Mouse (Mus musculus): ENCODE results near the gene Tgm6. TPM values are rescaled to one million over a fixed set of nuclear protein-coding genes. Genes with fewer than 3 reads are reported as not detected.

The Tgm6 gene
- polyA plus RNA-seq, 1 experiment from 2014 or later, result not detected

DNA sequence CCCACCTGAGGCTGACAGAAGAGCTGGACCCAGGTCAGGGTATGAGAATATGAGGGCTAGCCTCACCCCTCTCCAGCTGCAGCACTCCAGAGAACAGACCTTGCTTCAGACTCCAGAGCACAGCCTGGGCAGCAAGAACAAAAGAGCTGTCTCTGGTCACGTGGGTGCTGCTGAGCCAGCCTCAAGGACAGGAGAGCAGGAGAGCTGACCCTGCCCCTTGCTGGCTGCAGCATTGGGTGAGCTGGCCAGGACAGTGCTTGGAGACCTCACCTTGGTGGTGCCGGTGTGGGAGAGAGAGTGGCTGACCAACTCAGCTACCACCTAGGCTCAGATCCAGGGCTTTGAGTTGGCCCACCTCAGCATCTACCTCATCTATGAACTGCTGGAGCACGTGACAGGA is 43.0 kb downstream of the Tgm6 start:
- no peak overlapping the region for H3K9ac ChIP-seq
- H3K36me3 ChIP-seq, result no peaks in the 10 kb centered on the region
- ATAC-seq, result no peak
- H3K4me1 ChIP-seq (replicated peaks), result no peaks in the 10 kb centered on the region
- H3K9me3 ChIP-seq, result no peaks in the 10 kb centered on the region
- H3K27me3 ChIP-seq (replicated peaks), result no peaks in the 10 kb centered on the region
- no peak overlapping the region for H3K4me3 ChIP-seq (replicated peaks)
- no peak overlapping the region for H3K27ac ChIP-seq
- no peak overlapping the region for H3K4me2 ChIP-seq (replicated peaks)
- 81% methylated on average over 3 of the region's 3 CpGs for WGBS

DNA sequence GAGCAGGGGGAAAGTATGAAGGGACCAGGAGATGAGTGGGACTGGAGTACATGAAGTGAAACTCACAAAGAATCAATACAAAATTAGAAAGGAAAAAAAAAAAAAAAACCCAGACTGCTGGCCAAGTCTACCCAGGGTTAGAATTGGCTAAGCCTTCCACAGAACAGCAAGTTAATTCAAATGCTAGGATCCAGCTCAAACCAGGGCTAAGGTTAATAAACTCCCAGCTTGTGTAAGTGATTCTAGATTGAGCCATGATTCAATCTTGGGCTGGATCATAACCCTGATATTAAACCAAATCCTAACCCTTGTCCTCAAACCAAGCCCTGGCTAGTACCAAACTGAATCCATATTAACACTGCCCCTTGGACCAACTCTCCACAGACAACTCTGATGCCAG is 43.6 kb downstream of the Tgm6 start:
- no peak for ATAC-seq
- Histone ChIP-seq H3K36me3 (no peaks in the 10 kb centered on the region), H3K4me1 (replicated peaks) (no peaks in the 10 kb centered on the region), H3K27me3 (replicated peaks) (no peaks in the 10 kb centered on the region), H3K9ac (no peak overlapping the region), H3K27ac (no peak overlapping the region), H3K9me3 (no peaks in the 10 kb centered on the region), H3K4me3 (replicated peaks) (no peak overlapping the region), H3K4me2 (replicated peaks) (no peak overlapping the region)

GRCm38 (mm10) chr2:130157231-130158087 is 45.2 kb downstream of the Tgm6 start:
- H3K9ac ChIP-seq, result no peak overlapping the region
- no peaks in the 10 kb centered on the region for H3K9me3 ChIP-seq
- 74% methylated on average over 14 of the region's 14 CpGs for WGBS
- no peak overlapping the region for H3K4me2 ChIP-seq (replicated peaks)
- no peak for ATAC-seq
- H3K27ac ChIP-seq, result no peak overlapping the region
- no peaks in the 10 kb centered on the region for H3K4me1 ChIP-seq (replicated peaks)
- no peaks in the 10 kb centered on the region for H3K36me3 ChIP-seq
- H3K27me3 ChIP-seq (replicated peaks), result no peaks in the 10 kb centered on the region
- H3K4me3 ChIP-seq (replicated peaks), result no peak overlapping the region

GRCm38 (mm10) chr2:130158088-130158437 is 45.8 kb downstream of the Tgm6 start:
- ATAC-seq, result no peak
- Histone ChIP-seq H3K4me1 (replicated peaks) (no peaks in the 10 kb centered on the region), H3K27ac (no peak overlapping the region), H3K4me2 (replicated peaks) (no peak overlapping the region), H3K36me3 (no peaks in the 10 kb centered on the region), H3K9me3 (no peaks in the 10 kb centered on the region), H3K9ac (no peak overlapping the region), H3K4me3 (replicated peaks) (no peak overlapping the region), H3K27me3 (replicated peaks) (no peaks in the 10 kb centered on the region)
- WGBS, result 57% methylated on average over 4 of the region's 4 CpGs

DNA sequence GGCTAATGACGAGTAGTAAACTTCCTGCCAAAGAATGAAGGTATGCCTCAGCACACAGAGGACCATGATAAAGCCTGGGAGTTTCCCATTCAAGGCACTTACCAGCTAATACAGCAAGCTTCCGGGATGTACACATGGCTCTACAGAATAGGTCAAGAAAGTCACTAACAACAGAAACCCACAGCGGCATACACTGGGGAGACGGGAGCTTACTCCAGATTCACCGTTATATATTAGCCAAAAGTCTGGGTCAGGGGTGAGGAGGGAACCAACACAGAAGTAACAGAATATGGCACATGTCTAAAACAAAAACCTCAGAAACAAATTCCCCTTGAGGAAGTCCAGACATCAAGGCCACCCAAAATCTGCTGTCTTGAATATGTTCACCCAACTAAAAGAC is 50.5 kb downstream of the Tgm6 start:
- no peak overlapping the region for H3K9ac ChIP-seq
- H3K4me1 ChIP-seq (replicated peaks), result no peaks in the 10 kb centered on the region
- no peaks in the 10 kb centered on the region for H3K36me3 ChIP-seq
- no peak overlapping the region for H3K4me3 ChIP-seq (replicated peaks)
- no peak overlapping the region for H3K4me2 ChIP-seq (replicated peaks)
- WGBS, result 69% methylated on average over 5 of the region's 5 CpGs
- H3K27me3 ChIP-seq (replicated peaks), result no peaks in the 10 kb centered on the region
- no peaks in the 10 kb centered on the region for H3K9me3 ChIP-seq
- no peak overlapping the region for H3K27ac ChIP-seq
- ATAC-seq, result no peak

- no peak overlapping the region for H3K27ac ChIP-seq
- no peaks in the 10 kb centered on the region for H3K27me3 ChIP-seq (replicated peaks)
- WGBS, result 70% methylated on average over 9 of the region's 9 CpGs
- peaks cover 10% of the 10 kb centered on the region for H3K36me3 ChIP-seq
- 0 out of 2 replicates have a peak, but pooled peaks have one; percentile 6 for ATAC-seq
- H3K4me3 ChIP-seq (replicated peaks), result no peak overlapping the region
- H3K9me3 ChIP-seq, result no peaks in the 10 kb centered on the region
- H3K9ac ChIP-seq, result no peak overlapping the region
- no peak overlapping the region for H3K4me2 ChIP-seq (replicated peaks)
- no peaks in the 10 kb centered on the region for H3K4me1 ChIP-seq (replicated peaks)
Observed at GRCm38 (mm10) chr2:130166311-130167214, 54.3 kb downstream of the Tgm6 start.

- H3K36me3 ChIP-seq, result peaks cover 23% of the 10 kb centered on the region
- H3K27ac ChIP-seq, result no peak overlapping the region
- H3K9ac ChIP-seq, result no peak overlapping the region
- no peaks in the 10 kb centered on the region for H3K27me3 ChIP-seq (replicated peaks)
- no peaks in the 10 kb centered on the region for H3K4me1 ChIP-seq (replicated peaks)
- ATAC-seq, result no peak
- no peak overlapping the region for H3K4me2 ChIP-seq (replicated peaks)
- no peaks in the 10 kb centered on the region for H3K9me3 ChIP-seq
- 48% methylated on average over 3 of the region's 3 CpGs for WGBS
- H3K4me3 ChIP-seq (replicated peaks), result no peak overlapping the region
Observed at GRCm38 (mm10) chr2:130167861-130168260, 55.6 kb downstream of the Tgm6 start.

DNA sequence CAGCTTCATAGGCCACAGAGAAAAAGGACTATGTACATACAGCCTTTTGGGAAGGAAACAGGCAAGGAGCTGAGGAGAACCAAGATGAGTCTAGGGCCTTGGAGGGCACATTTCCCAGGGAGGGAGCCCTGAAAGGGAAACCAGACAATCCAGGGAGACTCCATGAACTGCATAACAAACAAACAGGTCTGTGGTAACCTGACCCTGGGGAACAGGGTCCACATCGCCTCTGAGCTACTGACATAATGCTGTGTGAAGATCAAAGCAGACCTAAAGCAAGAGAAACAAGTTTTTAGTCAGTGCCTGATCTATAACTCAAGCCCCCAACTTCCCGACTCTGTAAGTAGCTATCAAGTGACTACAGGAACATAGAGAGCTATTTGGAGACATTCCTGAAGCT is 59.5 kb downstream of the Tgm6 start:
- H3K4me1 ChIP-seq (replicated peaks), result peaks cover 3% of the 10 kb centered on the region
- 78% methylated on average over 2 of the region's 2 CpGs for WGBS
- no peak overlapping the region for H3K4me3 ChIP-seq (replicated peaks)
- no peak for ATAC-seq
- no peaks in the 10 kb centered on the region for H3K27me3 ChIP-seq (replicated peaks)
- peaks cover 35% of the 10 kb centered on the region for H3K36me3 ChIP-seq
- no peak overlapping the region for H3K9ac ChIP-seq
- H3K9me3 ChIP-seq, result no peaks in the 10 kb centered on the region
- H3K27ac ChIP-seq, result no peak overlapping the region
- no peak overlapping the region for H3K4me2 ChIP-seq (replicated peaks)

- peak overlapping the region; percentile 89; the same call in 1 of the 2 replicates for H3K4me3 ChIP-seq (replicated peaks)
- peaks cover 23% of the 10 kb centered on the region for H3K36me3 ChIP-seq
- H3K9ac ChIP-seq, result no peak overlapping the region
Observed at GRCm38 (mm10) chr2:130176820-130177219, 64.6 kb downstream of the Tgm6 start.

DNA sequence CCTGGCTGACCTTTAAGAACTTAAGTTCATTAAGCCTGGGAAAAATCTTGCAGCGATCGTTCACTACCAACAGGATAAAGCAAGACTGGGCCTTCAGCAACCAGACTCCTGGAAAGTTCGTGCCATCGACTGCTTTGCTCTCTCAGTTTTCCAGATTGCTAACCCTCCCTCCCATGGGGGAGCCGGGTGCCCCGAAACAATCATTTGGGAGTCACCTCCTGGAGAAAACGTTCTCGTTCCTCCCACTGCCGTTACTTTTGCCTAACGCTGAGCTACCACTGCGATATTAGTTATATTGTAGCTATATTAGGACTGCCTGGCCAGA is 66.1 kb downstream of the Tgm6 start:
- H3K9ac ChIP-seq, result peak overlapping the region; percentile 99
- WGBS, result 0% methylated on average over 11 of the region's 11 CpGs

More at GRCm38 (mm10) chr2:130176820-130177219, 64.6 kb downstream of the Tgm6 start:
- Histone ChIP-seq H3K27me3 (replicated peaks) (no peaks in the 10 kb centered on the region), H3K4me1 (replicated peaks) (peaks cover 8% of the 10 kb centered on the region), H3K27ac (no peak overlapping the region), H3K9me3 (no peaks in the 10 kb centered on the region), H3K4me2 (replicated peaks) (peak overlapping the region; percentile 62)
- ATAC-seq, result no peak
- WGBS, result 61% methylated on average over 8 of the region's 8 CpGs

GRCm38 (mm10) chr2:130178706-130179506 is 66.7 kb downstream of the Tgm6 start, which contains the start of gene Snrpb:
Snrpb (minus strand) TSS chr2:130179403.
- Histone ChIP-seq H3K36me3 (peaks cover 5% of the 10 kb centered on the region; the same call in 1 of the 2 replicates), H3K4me2 (replicated peaks) (peak within 1 kb of the TSS; percentile 89), H3K9ac (peak within 1 kb of the TSS; percentile 99), H3K27ac (peak within 1 kb of the TSS; percentile 96), H3K4me3 (replicated peaks) (peak within 1 kb of the TSS; percentile 89), H3K27me3 (replicated peaks) (no peaks in the 10 kb centered on the region), H3K4me1 (replicated peaks) (peaks cover 8% of the 10 kb centered on the region), H3K9me3 (no peaks in the 10 kb centered on the region)
- WGBS, result under 1% methylated on average over 79 of the region's 81 CpGs
- peak; percentile 95 for ATAC-seq

More for the DNA sequence above, 66.1 kb downstream of the Tgm6 start:
- Histone ChIP-seq H3K27ac (peak overlapping the region; percentile 96), H3K9me3 (no peaks in the 10 kb centered on the region), H3K4me1 (replicated peaks) (peaks cover 8% of the 10 kb centered on the region), H3K4me2 (replicated peaks) (peak overlapping the region; percentile 62), H3K4me3 (replicated peaks) (peak overlapping the region; percentile 89), H3K36me3 (peaks cover 7% of the 10 kb centered on the region), H3K27me3 (replicated peaks) (no peaks in the 10 kb centered on the region)
- ATAC-seq, result 0 out of 2 replicates have a peak, but pooled peaks have one; percentile 11
